Mouse (Mus musculus) lung, embryonic 15.5 days (tissue): ENCODE data around the gene Itk. TPM values are rescaled to one million over a fixed set of nuclear protein-coding genes. Genes with fewer than 3 reads are reported as not detected.

Experiments
- ATAC-seq: fragments of 200-750 bp; cut with Nextera tagmentation; 2 replicates; pipeline ENCODE4 v1.8.0; 2017; ENCODE audit warnings: moderate number of reproducible peaks, borderline replicate concordance; ENCODE audit not compliant: low FRiP score, low TSS enrichment; ENCODE audit errors: extremely low read depth
- H3K27ac ChIP-seq: fragments of 300-500 bp; sonication (generic); 2 replicates; pipeline ENCODE4 v1.5.1; 2015; ENCODE audit warnings: moderate library complexity, mild to moderate bottlenecking, inconsistent platforms
- H3K27me3 ChIP-seq: fragments of 300-500 bp; sonication (generic); 2 replicates; pipeline ENCODE4 v1.6.1; 2015; ENCODE audit warnings: inconsistent platforms
- H3K36me3 ChIP-seq: fragments of 300-500 bp; sonication (generic); 2 replicates; pipeline ENCODE4 v1.6.1; 2015; ENCODE audit warnings: inconsistent platforms
- H3K4me1 ChIP-seq: fragments of 300-500 bp; sonication (generic); 2 replicates; pipeline ENCODE4 v1.6.1; 2015; ENCODE audit warnings: inconsistent platforms
- H3K4me2 ChIP-seq: fragments of 300-500 bp; sonication (generic); 2 replicates; pipeline ENCODE4 v1.6.1; 2015; ENCODE audit warnings: inconsistent platforms, mild to moderate bottlenecking, moderate library complexity
- H3K4me3 ChIP-seq: fragments of 300-500 bp; sonication (generic); 2 replicates; pipeline ENCODE4 v1.5.1; 2015; ENCODE audit warnings: mild to moderate bottlenecking, inconsistent platforms
- H3K9ac ChIP-seq: fragments of 300-500 bp; sonication (generic); 2 replicates; pipeline ENCODE4 v1.6.1; 2015; ENCODE audit warnings: inconsistent platforms
- H3K9me3 ChIP-seq: fragments of 300-500 bp; sonication (generic); 2 replicates; pipeline ENCODE4 v1.6.1; 2016; ENCODE audit warnings: inconsistent platforms
- WGBS: fragments of 180-500 bp; shearing (Covaris S2); methylation state at CpG from one replicate; pipeline ENCODE4 v1.1.7; 2015; 5-methylcytosine and 5-hydroxymethylcytosine counted together
- polyA plus RNA-seq: library from polyadenylated mRNA; unstranded; fragments of >200 nt; fragmentation: Nextera tagmentation; extraction: Ambion mirVana; gene quantifications from 2 replicates; pipeline ENCODE4 v1.2.1, GENCODE M21; 2015

The Itk gene
- polyA plus RNA-seq, 1 experiment from 2014 or later, result 0.80 TPM

DNA sequence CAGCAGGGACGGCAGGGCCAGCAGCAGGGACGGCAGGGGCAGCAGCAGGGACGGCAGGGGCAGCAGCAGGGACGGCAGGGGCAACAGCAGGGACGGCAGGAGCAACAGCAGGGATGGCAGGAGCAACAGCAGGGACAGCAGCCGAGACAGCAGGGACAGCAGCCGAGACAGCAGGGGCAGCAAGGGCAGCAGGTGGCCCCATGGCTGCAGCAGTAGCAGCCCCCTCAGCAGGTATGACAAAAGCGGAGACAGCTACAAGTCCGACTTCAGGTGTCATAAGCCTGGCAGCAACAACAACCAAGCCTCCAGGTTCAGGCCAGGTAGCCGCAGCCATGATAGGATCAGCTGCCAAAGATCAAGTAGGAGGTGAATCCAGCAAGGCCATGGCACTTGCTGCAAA is 17.4 kb upstream of the Itk start:
- no peak for ATAC-seq
- Histone ChIP-seq H3K27me3 (no peaks in the 10 kb centered on the region), H3K9ac (no peak overlapping the region), H3K36me3 (no peaks in the 10 kb centered on the region), H3K4me2 (no peak overlapping the region), H3K9me3 (no peaks in the 10 kb centered on the region), H3K4me3 (no peak overlapping the region), H3K4me1 (no peaks in the 10 kb centered on the region), H3K27ac (no peak overlapping the region)
- WGBS, result 35% methylated on average over 10 of the region's 10 CpGs

DNA sequence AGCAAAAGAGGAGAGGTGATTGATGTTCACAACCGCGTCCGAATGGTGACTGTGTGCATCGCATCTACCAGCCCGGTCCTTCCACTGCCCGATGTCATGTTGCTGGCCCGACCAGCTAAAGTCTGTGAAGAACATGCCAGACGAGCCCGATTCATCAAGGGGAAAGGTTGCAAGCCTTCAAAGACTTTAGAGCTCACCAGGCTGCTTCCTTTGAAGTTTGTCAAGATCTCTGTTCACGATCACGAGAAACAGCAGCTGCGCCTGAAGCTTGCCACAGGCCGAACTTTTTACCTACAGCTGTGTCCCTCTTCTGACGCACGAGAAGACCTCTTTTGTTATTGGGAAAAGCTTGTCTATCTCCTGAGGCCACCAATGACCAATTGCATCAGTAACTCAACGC is 15.7 kb upstream of the Itk start:
- 79% methylated on average over 16 of the region's 16 CpGs for WGBS
- no peaks in the 10 kb centered on the region for H3K36me3 ChIP-seq
- no peak for ATAC-seq
- H3K4me1 ChIP-seq, result no peaks in the 10 kb centered on the region
- no peaks in the 10 kb centered on the region for H3K9me3 ChIP-seq
- no peaks in the 10 kb centered on the region for H3K27me3 ChIP-seq
- no peak overlapping the region for H3K9ac ChIP-seq
- H3K27ac ChIP-seq, result no peak overlapping the region
- no peak overlapping the region for H3K4me2 ChIP-seq
- H3K4me3 ChIP-seq, result no peak overlapping the region

DNA sequence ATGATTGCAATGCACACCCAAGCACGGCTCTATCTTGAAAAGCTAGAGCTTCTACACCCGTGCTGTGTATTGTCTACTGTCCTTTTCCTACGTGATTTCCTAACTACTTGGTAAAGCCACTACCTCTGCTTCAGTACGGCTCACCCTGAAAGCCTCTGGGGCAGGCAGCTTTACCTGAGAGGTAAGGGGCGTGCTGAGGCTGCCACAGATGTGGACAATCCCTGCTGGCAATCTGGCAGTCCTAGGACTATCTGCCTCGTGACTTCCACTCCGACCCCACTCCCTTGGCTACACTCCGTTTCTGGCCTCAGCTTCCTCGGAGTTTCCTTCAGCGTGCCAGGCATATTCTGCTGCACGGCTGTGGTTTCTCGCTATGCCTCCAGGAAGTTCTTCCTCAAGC is 12.2 kb upstream of the Itk start:
- no peak overlapping the region for H3K4me2 ChIP-seq
- no peak for ATAC-seq
- no peaks in the 10 kb centered on the region for H3K4me1 ChIP-seq
- no peak overlapping the region for H3K4me3 ChIP-seq
- WGBS, result 64% methylated on average over 12 of the region's 12 CpGs
- no peak overlapping the region for H3K27ac ChIP-seq
- H3K27me3 ChIP-seq, result no peaks in the 10 kb centered on the region
- no peaks in the 10 kb centered on the region for H3K36me3 ChIP-seq
- no peaks in the 10 kb centered on the region for H3K9me3 ChIP-seq
- H3K9ac ChIP-seq, result no peak overlapping the region

DNA sequence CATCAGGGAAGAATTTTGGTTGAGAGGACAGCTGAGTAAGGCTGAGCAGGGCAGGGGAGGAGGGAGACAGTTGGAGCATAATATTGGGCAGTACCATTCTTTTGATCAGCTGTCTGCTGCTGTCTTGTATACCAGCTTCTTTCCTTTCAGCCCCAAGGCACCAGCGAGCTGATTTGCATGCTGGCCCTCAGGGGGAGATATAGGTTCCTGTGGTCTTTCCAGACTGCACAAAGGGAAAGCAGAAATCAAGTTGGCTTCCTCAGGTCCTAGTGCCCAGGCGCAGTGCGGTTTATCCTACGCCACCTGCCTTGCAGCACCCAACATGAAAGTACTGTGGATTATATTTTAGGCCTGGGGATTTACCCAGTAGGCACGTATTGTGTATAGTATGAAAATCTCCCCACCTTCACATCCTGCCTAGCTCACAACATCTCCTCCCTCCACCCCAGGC is 9.6 kb upstream of the Itk start:
- WGBS, result 72% methylated on average over 5 of the region's 5 CpGs
- H3K4me1 ChIP-seq, result no peaks in the 10 kb centered on the region
- no peaks in the 10 kb centered on the region for H3K36me3 ChIP-seq
- ATAC-seq, result no peak
- no peak overlapping the region for H3K9ac ChIP-seq
- no peak overlapping the region for H3K4me2 ChIP-seq
- no peaks in the 10 kb centered on the region for H3K27me3 ChIP-seq
- no peak overlapping the region for H3K27ac ChIP-seq
- H3K4me3 ChIP-seq, result no peak overlapping the region
- H3K9me3 ChIP-seq, result no peaks in the 10 kb centered on the region

DNA sequence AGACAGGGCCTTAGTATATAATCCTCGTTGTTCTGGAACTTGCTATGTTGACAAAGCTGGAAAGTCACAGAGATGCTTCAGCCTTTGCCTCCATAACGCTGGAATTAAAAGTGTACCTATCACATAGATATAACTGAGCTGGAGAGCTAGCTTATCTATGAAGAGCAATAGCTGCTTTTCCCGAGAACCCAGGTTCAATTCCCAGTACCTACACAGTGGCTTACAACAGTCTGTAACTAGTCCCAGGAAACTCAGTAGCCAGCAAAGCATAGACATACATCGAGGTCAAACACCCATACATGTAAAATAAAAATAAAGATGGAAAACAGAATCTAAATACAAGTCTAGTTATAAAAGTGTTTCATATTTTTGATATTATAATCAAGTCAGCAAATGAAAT is 9.2 kb upstream of the Itk start:
- H3K4me1 ChIP-seq, result no peaks in the 10 kb centered on the region
- no peak overlapping the region for H3K27ac ChIP-seq

DNA sequence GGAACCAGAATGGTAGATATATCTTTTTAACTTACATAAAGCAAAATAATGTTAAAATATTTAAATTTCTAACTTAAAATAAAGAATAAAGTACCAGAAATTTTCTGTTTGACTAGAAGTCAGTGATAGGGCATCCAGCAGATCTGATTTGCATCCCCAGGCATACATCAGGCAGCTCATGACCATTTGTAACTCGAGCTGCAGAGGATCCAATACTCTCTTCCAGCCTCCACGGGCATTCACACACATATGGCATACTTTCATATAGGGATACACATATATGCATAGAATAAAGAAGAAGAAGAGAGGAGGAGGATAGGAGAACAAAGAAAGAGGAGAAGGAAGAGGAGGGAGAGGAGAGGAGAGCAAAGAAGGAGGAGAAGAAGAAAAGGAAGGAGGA is 8.6 kb upstream of the Itk start:
- Histone ChIP-seq H3K9ac (no peak overlapping the region), H3K9me3 (no peaks in the 10 kb centered on the region), H3K27me3 (no peaks in the 10 kb centered on the region), H3K27ac (no peak overlapping the region), H3K4me2 (no peak overlapping the region), H3K4me1 (no peaks in the 10 kb centered on the region), H3K36me3 (no peaks in the 10 kb centered on the region), H3K4me3 (no peak overlapping the region)
- WGBS, result 27% methylated on average over 2 of the region's 2 CpGs
- no peak for ATAC-seq

More for the DNA sequence above, 9.2 kb upstream of the Itk start:
- no peak overlapping the region for H3K4me2 ChIP-seq
- H3K9ac ChIP-seq, result no peak overlapping the region
- ATAC-seq, result no peak
- H3K27me3 ChIP-seq, result no peaks in the 10 kb centered on the region
- H3K4me3 ChIP-seq, result no peak overlapping the region
- H3K9me3 ChIP-seq, result no peaks in the 10 kb centered on the region
- no peaks in the 10 kb centered on the region for H3K36me3 ChIP-seq
- 77% methylated on average over 4 of the region's 4 CpGs for WGBS

DNA sequence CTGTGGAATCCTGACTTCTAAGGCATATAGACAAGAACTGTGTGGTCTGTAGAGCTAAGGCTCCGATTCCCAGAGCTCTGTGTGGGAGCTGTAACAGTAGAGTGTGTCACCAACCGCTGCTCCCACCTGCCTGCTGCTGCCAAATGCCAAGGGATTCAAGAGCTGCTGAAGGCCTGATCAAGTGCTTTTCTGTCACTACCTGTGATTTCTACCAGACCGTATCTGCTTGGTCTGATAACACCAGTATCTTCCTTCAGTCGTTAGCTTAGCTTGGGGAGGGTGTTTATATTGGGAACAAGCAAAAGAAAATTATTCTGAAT is 7.5 kb upstream of the Itk start:
- H3K4me2 ChIP-seq, result no peak overlapping the region
- no peaks in the 10 kb centered on the region for H3K36me3 ChIP-seq
- ATAC-seq, result no peak; the same call in 1 of the 2 replicates
- no peaks in the 10 kb centered on the region for H3K4me1 ChIP-seq
- H3K27me3 ChIP-seq, result no peaks in the 10 kb centered on the region
- H3K4me3 ChIP-seq, result no peak overlapping the region
- WGBS, result 61% methylated on average over 4 of the region's 4 CpGs
- H3K9me3 ChIP-seq, result no peaks in the 10 kb centered on the region
- no peak overlapping the region for H3K9ac ChIP-seq
- H3K27ac ChIP-seq, result no peak overlapping the region

DNA sequence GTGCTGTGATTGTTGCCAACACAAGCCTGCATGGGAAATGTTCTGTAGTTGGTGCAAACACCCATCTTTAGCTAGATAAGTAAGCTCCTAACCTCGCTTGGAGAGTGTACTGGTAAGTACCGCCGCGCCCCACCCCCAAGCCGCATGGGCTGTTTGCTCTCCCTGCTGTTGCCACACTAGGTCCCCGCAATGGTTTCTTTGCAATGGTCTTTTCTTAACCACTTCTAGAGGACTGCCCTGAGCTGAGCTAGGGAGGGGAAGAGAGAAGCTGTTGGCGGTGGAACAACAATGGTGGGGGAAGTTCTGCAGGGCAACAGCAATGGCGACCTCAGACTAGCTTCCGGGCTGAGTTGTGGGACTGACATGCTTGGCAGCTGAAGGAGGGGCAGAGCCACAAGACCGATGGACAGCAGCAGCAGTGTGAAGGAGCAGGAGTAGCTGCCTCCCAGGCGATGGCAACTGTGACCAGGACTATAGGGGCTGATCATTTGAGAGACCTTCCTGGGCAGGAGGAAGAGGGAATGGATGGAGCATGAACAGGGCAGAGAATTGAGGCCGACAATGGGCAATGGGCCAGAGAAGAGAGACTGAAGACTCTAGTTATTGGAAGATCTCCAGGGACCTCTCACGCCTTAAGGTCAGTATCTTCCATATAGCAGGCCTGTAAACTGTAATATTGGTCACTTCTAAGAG is 7.0 kb upstream of the Itk start, which contains the start of gene Fam71b:
Fam71b (plus strand) TSS at position 393 of the 693 bp plus-strand sequence.
- Histone ChIP-seq H3K4me2 (no peak within 1 kb of the TSS), H3K4me1 (no peaks in the 10 kb centered on the region), H3K9me3 (no peaks in the 10 kb centered on the region), H3K36me3 (no peaks in the 10 kb centered on the region), H3K27me3 (no peaks in the 10 kb centered on the region), H3K4me3 (no peak within 1 kb of the TSS), H3K27ac (no peak within 1 kb of the TSS), H3K9ac (no peak within 1 kb of the TSS)
- ATAC-seq, result peak; percentile 23; the same call in 1 of the 2 replicates
- WGBS, result 55% methylated on average over 13 of the region's 13 CpGs

DNA sequence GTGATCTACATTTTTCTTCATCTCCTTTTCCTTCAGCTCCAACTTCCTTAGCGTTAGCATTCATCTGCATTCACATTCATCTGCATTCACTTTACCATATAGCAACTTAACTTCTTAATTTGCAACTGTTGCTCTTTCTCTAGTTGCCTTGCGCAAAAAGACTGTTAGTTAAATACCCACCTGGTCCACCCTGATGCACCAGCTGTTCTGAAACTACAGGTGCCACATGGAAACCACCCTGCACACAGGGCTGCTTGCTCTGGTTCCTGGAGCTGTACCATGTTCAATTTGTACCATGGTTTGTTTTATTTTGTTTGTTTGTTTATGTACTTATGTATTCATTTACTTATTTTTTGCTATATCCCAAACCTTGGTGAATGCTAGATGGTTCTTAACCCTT is 6.4 kb upstream of the Itk start:
- 84% methylated on average over 2 of the region's 2 CpGs for WGBS
- H3K9me3 ChIP-seq, result no peaks in the 10 kb centered on the region
- H3K36me3 ChIP-seq, result no peaks in the 10 kb centered on the region
- H3K4me3 ChIP-seq, result no peak overlapping the region
- H3K9ac ChIP-seq, result no peak overlapping the region
- no peaks in the 10 kb centered on the region for H3K4me1 ChIP-seq
- no peak for ATAC-seq
- H3K27me3 ChIP-seq, result no peaks in the 10 kb centered on the region
- H3K4me2 ChIP-seq, result no peak overlapping the region
- H3K27ac ChIP-seq, result no peak overlapping the region

DNA sequence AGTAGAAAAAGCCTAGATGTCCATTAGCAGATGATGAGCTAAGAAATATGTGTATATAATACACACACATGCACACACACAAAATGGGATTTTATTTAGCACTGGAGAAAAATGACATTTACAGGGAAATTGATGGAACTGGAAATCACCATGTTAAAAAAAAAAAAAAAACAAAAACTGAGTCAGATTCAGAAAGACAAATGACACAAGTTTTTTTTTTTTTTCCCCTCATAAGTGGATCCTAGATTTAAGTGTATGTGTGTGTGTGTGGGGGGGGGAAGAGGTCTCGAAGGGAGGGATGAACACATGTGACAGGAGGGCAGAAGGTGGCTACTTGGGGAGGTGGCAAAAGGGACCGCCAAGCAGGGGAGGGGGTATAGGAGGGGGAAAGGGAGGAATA is 5.8 kb upstream of the Itk start:
- Histone ChIP-seq H3K4me1 (no peaks in the 10 kb centered on the region), H3K9ac (no peak overlapping the region), H3K9me3 (no peaks in the 10 kb centered on the region), H3K4me2 (no peak overlapping the region), H3K4me3 (no peak overlapping the region), H3K27me3 (no peaks in the 10 kb centered on the region), H3K27ac (no peak overlapping the region), H3K36me3 (no peaks in the 10 kb centered on the region)
- ATAC-seq, result no peak
- WGBS, result 65% methylated on average over 2 of the region's 2 CpGs

DNA sequence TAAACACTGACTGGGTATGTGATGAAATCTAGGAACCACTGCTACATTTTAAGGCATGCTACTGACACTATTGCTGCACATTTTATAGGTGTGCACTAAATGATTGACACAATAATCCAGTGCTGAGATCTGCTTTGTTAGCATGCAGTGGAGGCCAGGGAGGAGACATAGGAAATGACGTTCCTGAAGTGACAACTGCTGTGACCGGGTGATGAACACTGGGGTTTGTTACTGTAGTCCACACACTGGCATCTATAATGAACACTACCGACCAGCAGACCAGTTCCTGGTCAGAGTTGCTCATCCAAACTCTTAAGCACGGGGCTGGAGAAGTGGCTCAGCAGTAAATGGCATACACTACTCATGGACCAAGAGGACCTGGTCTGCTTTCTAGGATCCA is 4.1 kb upstream of the Itk start:
- Histone ChIP-seq H3K27me3 (no peaks in the 10 kb centered on the region), H3K4me3 (no peak overlapping the region), H3K9me3 (no peaks in the 10 kb centered on the region), H3K36me3 (no peaks in the 10 kb centered on the region), H3K27ac (no peak overlapping the region), H3K4me2 (no peak overlapping the region), H3K4me1 (no peaks in the 10 kb centered on the region), H3K9ac (no peak overlapping the region)
- ATAC-seq, result no peak
- 74% methylated on average over 4 of the region's 4 CpGs for WGBS

DNA sequence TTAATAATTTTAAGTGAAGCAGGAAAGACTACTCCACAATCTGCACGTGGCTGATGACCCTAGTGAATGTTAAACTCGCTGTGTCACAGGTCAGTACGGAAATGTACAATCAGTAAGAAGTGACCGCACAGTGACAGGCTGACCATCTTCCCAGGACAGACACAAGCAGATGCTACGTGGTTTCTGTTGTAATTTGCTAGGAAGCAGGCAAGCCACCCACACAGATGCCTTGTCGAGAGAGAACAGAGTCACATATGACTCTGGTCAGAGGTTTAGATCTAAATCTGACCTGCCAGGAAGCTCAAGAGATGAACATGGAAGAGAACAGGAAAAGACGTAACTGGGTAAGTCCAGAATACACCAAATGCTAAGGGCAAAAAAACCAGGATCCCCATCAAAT is 3.6 kb upstream of the Itk start:
- no peak overlapping the region for H3K9ac ChIP-seq

DNA sequence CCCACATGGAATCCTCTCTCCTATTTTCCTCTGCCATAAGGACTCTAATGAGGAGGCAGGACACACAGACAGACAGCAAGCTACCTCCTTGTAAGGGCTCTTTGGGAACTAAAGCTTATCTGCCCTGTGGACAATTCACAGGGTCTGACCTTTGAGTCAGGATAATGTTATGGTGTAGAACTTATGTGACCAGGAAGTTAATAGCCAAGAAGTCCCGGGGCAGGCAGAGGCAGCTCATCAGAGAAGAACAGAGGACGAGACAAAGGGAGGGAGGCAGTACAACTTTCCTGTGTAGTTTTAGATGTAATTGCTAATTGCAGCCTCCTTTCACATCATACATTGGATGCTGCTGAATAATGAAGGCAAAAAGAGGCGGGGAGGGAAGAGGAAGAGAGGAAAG is 1.3 kb upstream of the Itk start:
- Histone ChIP-seq H3K9ac (no peak overlapping the region), H3K4me2 (no peak overlapping the region), H3K4me1 (no peaks in the 10 kb centered on the region), H3K4me3 (no peak overlapping the region), H3K36me3 (no peaks in the 10 kb centered on the region), H3K9me3 (no peaks in the 10 kb centered on the region), H3K27ac (no peak overlapping the region), H3K27me3 (no peaks in the 10 kb centered on the region)
- ATAC-seq, result no peak
- WGBS, result 51% methylated on average over 3 of the region's 3 CpGs

More for the DNA sequence above, 3.6 kb upstream of the Itk start:
- H3K9me3 ChIP-seq, result no peaks in the 10 kb centered on the region
- no peak overlapping the region for H3K27ac ChIP-seq
- 74% methylated on average over 7 of the region's 7 CpGs for WGBS
- no peaks in the 10 kb centered on the region for H3K36me3 ChIP-seq
- no peaks in the 10 kb centered on the region for H3K4me1 ChIP-seq
- H3K4me3 ChIP-seq, result no peak overlapping the region
- ATAC-seq, result no peak
- H3K4me2 ChIP-seq, result no peak overlapping the region
- no peaks in the 10 kb centered on the region for H3K27me3 ChIP-seq
